Mouse (Mus musculus) stomach, embryonic 15.5 days (tissue): ENCODE data around the gene Cops2. TPM values are rescaled to one million over a fixed set of nuclear protein-coding genes. Genes with fewer than 3 reads are reported as not detected.

Experiments used
- ATAC-seq: fragments of 200-750 bp; cut with Nextera tagmentation; 2 replicates; pipeline ENCODE4 v1.8.0; 2017; ENCODE audit warnings: low read depth, moderate number of reproducible peaks, moderate TSS enrichment; ENCODE audit not compliant: insufficient read depth, low FRiP score
- H3K27ac ChIP-seq: fragments of 300-500 bp; sonication (generic); 2 replicates; pipeline ENCODE4 v1.5.1; 2015; ENCODE audit warnings: mild to moderate bottlenecking, inconsistent platforms
- H3K27me3 ChIP-seq: fragments of 300-500 bp; sonication (generic); replicated peaks from 2 replicates; pipeline ENCODE4 v1.6.1; 2015; ENCODE audit warnings: inconsistent platforms
- H3K36me3 ChIP-seq: fragments of 300-500 bp; sonication (generic); 2 replicates; pipeline ENCODE4 v1.6.1; 2015; ENCODE audit warnings: inconsistent platforms
- H3K4me1 ChIP-seq: fragments of 300-500 bp; sonication (generic); 2 replicates; pipeline ENCODE4 v1.6.1; 2015; ENCODE audit warnings: inconsistent platforms
- H3K4me2 ChIP-seq: fragments of 300-500 bp; sonication (generic); 2 replicates; pipeline ENCODE4 v1.6.1; 2015; ENCODE audit warnings: mild to moderate bottlenecking, inconsistent platforms
- H3K4me3 ChIP-seq: fragments of 300-500 bp; sonication (generic); replicated peaks from 2 replicates; pipeline ENCODE4 v1.5.1; 2015; ENCODE audit warnings: inconsistent platforms
- H3K9ac ChIP-seq: fragments of 300-500 bp; sonication (generic); 2 replicates; pipeline ENCODE4 v1.6.1; 2015; ENCODE audit warnings: inconsistent platforms
- H3K9me3 ChIP-seq: fragments of 300-500 bp; sonication (generic); 2 replicates; pipeline ENCODE4 v1.6.1; 2016; ENCODE audit warnings: inconsistent platforms
- WGBS: fragments of 180-500 bp; shearing (Covaris S2); methylation state at CpG from one replicate; pipeline ENCODE4 v1.1.7; 2015; 5-methylcytosine and 5-hydroxymethylcytosine counted together
- polyA plus RNA-seq: library from polyadenylated mRNA; unstranded; fragments of >200 nt; fragmentation: Nextera tagmentation; extraction: Ambion mirVana; gene quantifications from 2 replicates; pipeline ENCODE4 v1.2.1, GENCODE M21; 2015

Cops2 gene
- polyA plus RNA-seq, 1 experiment from 2014 or later, result 66.1 TPM

- Histone ChIP-seq H3K9ac (no peak overlapping the region), H3K4me2 (no peak overlapping the region), H3K4me1 (no peaks in the 10 kb centered on the region), H3K4me3 (no peak overlapping the region), H3K27me3 (no peaks in the 10 kb centered on the region), H3K36me3 (no peaks in the 10 kb centered on the region), H3K27ac (no peak overlapping the region), H3K9me3 (no peaks in the 10 kb centered on the region)
- 0 out of 2 replicates have a peak, but pooled peaks have one; percentile 35 for ATAC-seq
- WGBS, result 42% methylated on average over 9 of the region's 9 CpGs
Observed at GRCm38 (mm10) chr2:125813972-125814595, 44.9 kb downstream of the Cops2 start.

DNA sequence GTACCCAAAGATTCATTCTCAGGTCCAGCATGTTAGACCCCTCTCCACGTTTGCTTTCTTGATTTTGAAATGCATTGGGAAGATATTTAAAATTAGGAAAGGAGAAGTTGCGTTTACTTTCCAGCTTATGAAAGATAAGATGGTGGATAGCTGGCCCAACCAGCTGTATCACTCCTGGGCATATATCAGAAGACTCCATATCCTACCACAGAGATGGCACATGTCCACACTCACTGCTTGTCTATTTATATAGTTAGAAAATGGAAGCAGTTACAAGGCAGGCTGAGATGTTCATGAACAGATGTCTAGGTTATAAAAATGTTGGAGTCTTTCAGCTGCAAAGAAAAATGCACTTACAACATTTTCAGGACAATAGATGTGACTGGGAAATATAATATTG lies 47.6 kb downstream of the Cops2 start:
- Histone ChIP-seq H3K27me3 (no peaks in the 10 kb centered on the region), H3K36me3 (no peaks in the 10 kb centered on the region), H3K27ac (no peak overlapping the region), H3K4me2 (no peak overlapping the region), H3K4me1 (no peaks in the 10 kb centered on the region), H3K9ac (no peak overlapping the region), H3K4me3 (no peak overlapping the region), H3K9me3 (no peaks in the 10 kb centered on the region)
- no peak for ATAC-seq
- WGBS, result 62% methylated on average over 2 of the region's 2 CpGs

- H3K4me1 ChIP-seq, result no peaks in the 10 kb centered on the region
- no peak overlapping the region for H3K27ac ChIP-seq
- H3K9ac ChIP-seq, result no peak overlapping the region
- no peak for ATAC-seq
- H3K9me3 ChIP-seq, result no peaks in the 10 kb centered on the region
- WGBS, result 74% methylated on average over 7 of the region's 7 CpGs
- H3K4me3 ChIP-seq, result no peak overlapping the region
- no peaks in the 10 kb centered on the region for H3K27me3 ChIP-seq
- H3K4me2 ChIP-seq, result no peak overlapping the region
- no peaks in the 10 kb centered on the region for H3K36me3 ChIP-seq
Observed at GRCm38 (mm10) chr2:125809551-125809950, 49.4 kb downstream of the Cops2 start.

GRCm38 (mm10) chr2:125805826-125806225 lies 53.1 kb downstream of the Cops2 start:
- no peak overlapping the region for H3K4me2 ChIP-seq
- H3K27me3 ChIP-seq, result no peaks in the 10 kb centered on the region
- no peaks in the 10 kb centered on the region for H3K9me3 ChIP-seq
- no peak overlapping the region for H3K4me3 ChIP-seq
- ATAC-seq, result no peak
- H3K36me3 ChIP-seq, result no peaks in the 10 kb centered on the region
- 0 out of 2 replicates have a peak, but pooled peaks cover 3% of the 10 kb centered on the region for H3K4me1 ChIP-seq
- no peak overlapping the region for H3K27ac ChIP-seq
- WGBS, result 41% methylated on average over 1 of the region's 1 CpGs
- H3K9ac ChIP-seq, result no peak overlapping the region

DNA sequence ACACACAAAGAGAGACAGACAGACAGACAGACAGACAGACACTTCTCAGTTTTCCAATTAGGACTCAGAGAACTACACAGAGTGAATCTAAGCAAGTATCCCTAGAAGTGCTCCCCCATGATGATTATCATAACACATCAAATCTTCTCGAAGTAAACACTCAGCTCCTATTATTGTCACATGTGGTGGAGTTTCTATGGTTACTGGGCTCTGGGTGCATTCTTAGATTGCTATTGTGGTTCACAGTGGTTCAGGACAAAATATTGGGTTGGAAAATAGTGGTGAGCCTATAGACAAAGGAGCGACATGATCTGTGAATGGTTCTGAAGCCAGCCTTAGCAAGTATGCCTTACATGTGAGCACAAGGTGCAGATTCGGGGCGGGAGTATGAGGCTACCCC lies 57.0 kb downstream of the Cops2 start:
- Histone ChIP-seq H3K4me3 (no peak overlapping the region), H3K27me3 (no peaks in the 10 kb centered on the region), H3K4me2 (no peak overlapping the region), H3K27ac (no peak overlapping the region), H3K4me1 (0 out of 2 replicates have a peak, but pooled peaks cover 3% of the 10 kb centered on the region), H3K36me3 (no peaks in the 10 kb centered on the region), H3K9me3 (no peaks in the 10 kb centered on the region), H3K9ac (no peak overlapping the region)
- ATAC-seq, result no peak
- 66% methylated on average over 4 of the region's 4 CpGs for WGBS

DNA sequence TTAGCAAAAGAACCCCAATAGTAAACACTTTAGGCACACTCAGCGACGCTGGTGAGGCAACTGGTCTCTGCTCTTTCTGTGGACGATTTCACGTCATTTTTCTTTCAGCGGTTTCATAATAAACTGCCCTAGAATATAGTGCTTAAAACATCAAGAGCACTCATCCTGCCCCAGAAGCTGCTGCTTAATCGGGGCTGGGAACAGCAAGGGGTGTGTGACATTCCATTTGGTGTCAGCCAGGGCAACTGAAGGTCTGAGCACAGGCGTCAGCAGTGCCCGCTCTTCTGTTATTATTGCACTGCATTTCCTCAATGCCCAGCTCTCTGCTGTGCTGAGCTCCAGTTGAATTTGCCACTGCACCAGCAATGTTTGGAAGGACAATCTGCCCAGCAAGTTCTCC lies 57.9 kb downstream of the Cops2 start:
- Histone ChIP-seq H3K9ac (no peak overlapping the region), H3K4me2 (no peak overlapping the region), H3K36me3 (no peaks in the 10 kb centered on the region), H3K4me1 (0 out of 2 replicates have a peak, but pooled peaks cover 3% of the 10 kb centered on the region), H3K27me3 (no peaks in the 10 kb centered on the region), H3K27ac (no peak overlapping the region), H3K9me3 (no peaks in the 10 kb centered on the region), H3K4me3 (no peak overlapping the region)
- ATAC-seq, result no peak
- 37% methylated on average over 8 of the region's 8 CpGs for WGBS

GRCm38 (mm10) chr2:125800428-125800827 lies 58.5 kb downstream of the Cops2 start:
- Histone ChIP-seq H3K27ac (no peak overlapping the region), H3K9ac (no peak overlapping the region), H3K9me3 (no peaks in the 10 kb centered on the region), H3K4me1 (0 out of 2 replicates have a peak, but pooled peaks cover 3% of the 10 kb centered on the region), H3K4me3 (no peak overlapping the region), H3K27me3 (no peaks in the 10 kb centered on the region), H3K4me2 (no peak overlapping the region), H3K36me3 (no peaks in the 10 kb centered on the region)
- no peak for ATAC-seq
- 62% methylated on average over 4 of the region's 4 CpGs for WGBS

DNA sequence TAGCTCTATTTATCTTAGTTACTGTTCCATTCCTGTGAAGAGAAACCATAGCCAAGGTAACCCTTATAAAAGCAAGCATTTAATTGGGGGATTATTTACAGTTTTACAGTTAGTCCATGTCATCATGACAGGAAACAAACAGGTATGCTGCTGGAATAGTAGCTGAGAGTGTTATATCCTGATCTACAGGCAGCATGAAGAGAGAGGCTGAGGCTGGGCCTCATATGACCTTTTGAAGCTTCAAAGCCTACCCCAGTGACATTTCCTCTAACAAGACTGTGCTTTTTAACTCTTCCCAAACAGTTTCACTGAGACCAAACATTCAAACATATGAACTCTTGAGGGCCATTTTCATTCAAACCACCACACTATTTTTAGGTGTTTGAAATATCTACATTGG lies 61.1 kb downstream of the Cops2 start:
- H3K27me3 ChIP-seq, result no peaks in the 10 kb centered on the region
- ATAC-seq, result no peak
- no peak overlapping the region for H3K27ac ChIP-seq
- no peak overlapping the region for H3K9ac ChIP-seq
- no peaks in the 10 kb centered on the region for H3K9me3 ChIP-seq
- no peaks in the 10 kb centered on the region for H3K36me3 ChIP-seq
- no peak overlapping the region for H3K4me3 ChIP-seq
- H3K4me1 ChIP-seq, result 0 out of 2 replicates have a peak, but pooled peaks cover 3% of the 10 kb centered on the region
- H3K4me2 ChIP-seq, result no peak overlapping the region

- Histone ChIP-seq H3K27ac (no peak overlapping the region), H3K27me3 (no peaks in the 10 kb centered on the region), H3K4me3 (no peak overlapping the region), H3K4me2 (no peak overlapping the region), H3K9me3 (no peaks in the 10 kb centered on the region), H3K4me1 (no peaks in the 10 kb centered on the region), H3K9ac (no peak overlapping the region), H3K36me3 (no peaks in the 10 kb centered on the region)
- no peak for ATAC-seq
- 73% methylated on average over 2 of the region's 2 CpGs for WGBS
Observed at GRCm38 (mm10) chr2:125795118-125795517, 63.8 kb downstream of the Cops2 start.

DNA sequence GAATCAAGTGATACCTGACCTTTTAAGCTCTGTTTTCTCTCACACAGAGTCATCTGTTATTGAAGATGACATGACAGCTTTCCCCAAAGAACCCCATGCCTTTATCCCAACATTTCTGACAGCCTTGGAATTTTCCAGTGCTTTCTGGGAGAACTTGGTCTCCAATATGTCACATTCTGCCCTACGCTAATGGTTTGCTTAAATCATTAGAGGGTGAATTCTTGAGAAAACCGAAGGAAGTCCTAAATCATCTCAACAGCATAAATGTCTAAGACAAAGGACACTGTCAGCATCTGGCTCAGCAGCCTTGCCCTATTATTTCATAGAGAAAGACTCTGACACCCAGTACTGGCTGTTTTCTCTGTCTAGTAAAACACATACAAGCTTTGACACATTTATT lies 64.8 kb downstream of the Cops2 start:
- Histone ChIP-seq H3K27ac (no peak overlapping the region), H3K4me2 (no peak overlapping the region)
- WGBS, result 51% methylated on average over 2 of the region's 2 CpGs

GRCm38 (mm10) chr2:125792879-125793261 lies 66.1 kb downstream of the Cops2 start:
- Histone ChIP-seq H3K4me2 (no peak overlapping the region), H3K27ac (no peak overlapping the region), H3K9ac (no peak overlapping the region), H3K36me3 (no peaks in the 10 kb centered on the region), H3K4me1 (0 out of 2 replicates have a peak, but pooled peaks cover 2% of the 10 kb centered on the region), H3K4me3 (no peak overlapping the region), H3K9me3 (no peaks in the 10 kb centered on the region), H3K27me3 (no peaks in the 10 kb centered on the region)
- WGBS, result 81% methylated on average over 11 of the region's 11 CpGs
- no peak for ATAC-seq

More for the DNA sequence above, 64.8 kb downstream of the Cops2 start:
- H3K27me3 ChIP-seq, result no peaks in the 10 kb centered on the region
- no peak for ATAC-seq
- no peaks in the 10 kb centered on the region for H3K36me3 ChIP-seq
- no peaks in the 10 kb centered on the region for H3K4me1 ChIP-seq
- H3K4me3 ChIP-seq, result no peak overlapping the region
- no peaks in the 10 kb centered on the region for H3K9me3 ChIP-seq
- H3K9ac ChIP-seq, result no peak overlapping the region

- Histone ChIP-seq H3K9me3 (no peaks in the 10 kb centered on the region), H3K4me2 (no peak overlapping the region), H3K9ac (no peak overlapping the region), H3K4me1 (peaks cover 6% of the 10 kb centered on the region; the same call in 1 of the 2 replicates), H3K36me3 (no peaks in the 10 kb centered on the region), H3K4me3 (no peak overlapping the region), H3K27ac (no peak overlapping the region), H3K27me3 (no peaks in the 10 kb centered on the region)
- ATAC-seq, result no peak
- 60% methylated on average over 2 of the region's 2 CpGs for WGBS
Observed at GRCm38 (mm10) chr2:125792144-125792878, 66.6 kb downstream of the Cops2 start.
